Mouse (Mus musculus) midbrain, embryonic 15.5 days (tissue): ENCODE measurements around the gene Lrrc52. TPM values are rescaled to one million over a fixed set of nuclear protein-coding genes. Genes with fewer than 3 reads are reported as not detected.

Experiments
- ATAC-seq: fragments of 200-750 bp; cut with Nextera tagmentation; replicated peaks from 2 replicates; pipeline ENCODE4 v1.8.0; 2017; ENCODE audit warnings: moderate TSS enrichment
- H3K27ac ChIP-seq: fragments of 300-500 bp; sonication (generic); 2 replicates; pipeline ENCODE4 v1.5.1; 2015; ENCODE audit warnings: mild to moderate bottlenecking, inconsistent platforms
- H3K27me3 ChIP-seq: fragments of 300-500 bp; sonication (generic); replicated peaks from 2 replicates; pipeline ENCODE4 v1.6.1; 2015; ENCODE audit warnings: inconsistent platforms
- H3K36me3 ChIP-seq: fragments of 300-500 bp; sonication (generic); replicated peaks from 2 replicates; pipeline ENCODE4 v1.6.1; 2015; ENCODE audit warnings: inconsistent platforms
- H3K4me1 ChIP-seq: fragments of 300-500 bp; sonication (generic); 2 replicates; pipeline ENCODE4 v1.6.1; 2015; ENCODE audit warnings: inconsistent platforms
- H3K4me2 ChIP-seq: fragments of 300-500 bp; sonication (generic); 2 replicates; pipeline ENCODE4 v1.6.1; 2015; ENCODE audit warnings: inconsistent platforms, mild to moderate bottlenecking, moderate library complexity
- H3K4me3 ChIP-seq: fragments of 300-500 bp; sonication (generic); 2 replicates; pipeline ENCODE4 v1.5.1; 2015; ENCODE audit warnings: mild to moderate bottlenecking, inconsistent platforms
- H3K9ac ChIP-seq: fragments of 300-500 bp; sonication (generic); 2 replicates; pipeline ENCODE4 v1.6.1; 2015; ENCODE audit warnings: mild to moderate bottlenecking, inconsistent platforms
- H3K9me3 ChIP-seq: fragments of 300-500 bp; sonication (generic); 2 replicates; pipeline ENCODE4 v1.6.1; 2016; ENCODE audit warnings: inconsistent platforms
- WGBS: fragments of 180-500 bp; shearing (Covaris S2); methylation state at CpG from one replicate; pipeline ENCODE4 v1.1.7; 2015; ENCODE audit warnings: mixed read lengths; 5-methylcytosine and 5-hydroxymethylcytosine counted together
- polyA plus RNA-seq: library from polyadenylated mRNA; unstranded; fragments of >200 nt; fragmentation: Nextera tagmentation; extraction: Ambion mirVana; gene quantifications from 2 replicates; pipeline ENCODE4 v1.2.1, GENCODE M21; 2015

Lrrc52 gene
- not detected in 2 replicates for polyA plus RNA-seq

DNA sequence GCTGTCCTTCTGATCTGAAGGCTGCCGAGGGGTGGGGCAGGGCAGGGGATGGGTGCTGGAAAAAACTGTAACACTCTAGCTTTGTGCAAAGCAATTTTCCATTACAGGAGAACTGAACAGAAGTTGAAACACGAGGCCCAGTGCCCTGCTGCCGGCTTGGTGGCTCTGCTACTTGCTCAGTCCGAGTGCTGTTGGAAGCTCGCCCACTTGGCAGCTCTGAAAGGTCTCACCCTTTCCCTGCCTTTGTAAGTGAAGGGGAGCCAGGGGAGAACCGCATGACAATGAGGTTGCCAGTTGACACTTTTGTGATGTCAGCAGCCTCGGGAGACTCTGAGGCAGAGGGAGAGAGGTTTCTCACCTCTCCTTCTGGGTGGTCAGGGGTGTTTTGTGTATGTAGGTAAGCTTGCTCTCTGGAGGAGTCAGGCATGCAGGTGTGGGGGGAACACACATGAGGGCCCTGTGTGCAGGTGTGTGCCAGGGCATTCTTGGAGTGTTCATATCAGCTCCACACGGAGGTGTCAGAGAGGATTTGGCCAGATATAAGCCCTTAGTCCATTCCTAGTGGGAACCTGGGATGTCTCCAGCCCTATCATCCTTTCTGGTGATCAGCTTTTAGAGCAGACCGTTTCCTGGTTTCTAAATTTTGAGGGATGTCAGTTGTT, at the start of gene Lrrc52:
Gene Lrrc52 (minus strand): TSS at position 16 of the 662 bp plus-strand sequence.
- 32% methylated on average over 9 of the region's 9 CpGs for WGBS
- ATAC-seq: no peak

DNA sequence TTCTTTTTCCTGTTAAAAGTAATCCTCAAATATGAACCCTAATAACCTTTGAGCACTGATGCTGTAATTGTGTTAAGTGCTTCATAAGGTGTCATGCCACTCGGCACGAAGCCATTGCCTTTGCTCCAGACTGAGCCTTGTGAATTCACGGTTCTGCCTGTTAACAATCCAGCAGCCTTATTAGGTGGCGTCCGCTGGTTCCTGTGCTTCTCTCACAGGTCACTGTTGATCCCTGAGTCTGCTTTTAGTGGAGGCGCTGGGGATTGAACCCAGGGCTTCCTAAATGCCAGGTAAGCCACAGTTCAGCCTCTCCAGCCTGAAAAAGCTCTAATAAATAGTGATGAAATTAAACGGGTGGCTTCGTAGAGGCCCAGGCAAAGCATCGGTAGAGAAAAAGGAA, 45.0 kb upstream of the Lrrc52 start:
- Histone ChIP-seq H3K4me2 (no peak overlapping the region), H3K27me3 (no peaks in the 10 kb centered on the region), H3K4me3 (no peak overlapping the region), H3K9me3 (no peaks in the 10 kb centered on the region), H3K4me1 (no peaks in the 10 kb centered on the region), H3K36me3 (no peaks in the 10 kb centered on the region), H3K27ac (no peak overlapping the region), H3K9ac (no peak overlapping the region)
- no peak for ATAC-seq
- WGBS: 90% methylated on average over 9 of the region's 9 CpGs

More for the DNA sequence above, at the start of gene Lrrc52:
- no peak within 1 kb of the TSS for H3K4me2 ChIP-seq
- no peaks in the 10 kb centered on the region for H3K4me1 ChIP-seq
- no peaks in the 10 kb centered on the region for H3K27me3 ChIP-seq
- H3K36me3 ChIP-seq: no peaks in the 10 kb centered on the region
- H3K9ac ChIP-seq: no peak within 1 kb of the TSS
- no peak within 1 kb of the TSS for H3K27ac ChIP-seq
- H3K9me3 ChIP-seq: no peaks in the 10 kb centered on the region
- H3K4me3 ChIP-seq: no peak within 1 kb of the TSS

DNA sequence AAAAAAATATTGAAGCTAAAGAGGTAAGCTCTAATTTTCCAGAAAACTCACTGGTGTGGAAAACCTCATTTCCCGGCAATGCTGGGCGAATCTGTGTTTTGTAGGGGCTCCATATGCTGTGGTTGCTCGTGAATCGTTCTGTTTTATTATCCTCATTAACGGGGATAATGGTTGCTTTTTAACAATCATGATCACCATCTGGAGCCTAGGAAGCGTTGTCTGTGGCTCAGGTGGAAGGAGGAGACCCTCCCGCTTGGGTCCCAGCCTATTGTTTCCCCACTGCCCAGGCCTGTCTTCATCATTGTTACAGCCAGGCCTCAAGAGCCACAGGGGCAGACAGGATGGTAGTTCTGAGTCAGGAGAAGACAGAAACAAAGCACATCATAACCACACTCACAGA, 39.5 kb upstream of the Lrrc52 start:
- no peaks in the 10 kb centered on the region for H3K27me3 ChIP-seq
- no peak overlapping the region for H3K4me2 ChIP-seq
- H3K4me1 ChIP-seq: no peaks in the 10 kb centered on the region; the same call in 1 of the 2 replicates
- H3K9ac ChIP-seq: no peak overlapping the region
- ATAC-seq: no peak
- no peak overlapping the region for H3K27ac ChIP-seq
- no peaks in the 10 kb centered on the region for H3K9me3 ChIP-seq
- H3K36me3 ChIP-seq: no peaks in the 10 kb centered on the region
- no peak overlapping the region for H3K4me3 ChIP-seq
- 51% methylated on average over 7 of the region's 7 CpGs for WGBS

DNA sequence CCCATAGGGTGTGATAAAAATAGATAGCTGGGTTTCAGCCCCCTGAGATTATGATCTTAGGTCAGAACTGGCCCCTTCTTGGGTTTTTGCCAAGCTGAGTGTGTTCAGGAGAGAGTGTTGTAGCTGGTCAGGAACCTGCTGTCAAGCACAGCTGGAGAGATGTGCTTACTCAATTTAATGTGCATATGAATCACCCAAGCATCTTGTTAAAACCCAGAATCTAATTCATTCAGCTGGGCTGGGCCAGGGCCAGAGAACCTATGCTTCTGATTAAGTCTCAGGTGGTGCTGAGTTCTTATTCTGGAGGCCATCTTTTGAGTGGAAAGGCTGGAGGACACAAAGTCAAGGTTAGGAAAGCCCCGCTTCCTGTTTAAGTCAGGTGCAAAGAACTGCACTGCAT, 38.8 kb upstream of the Lrrc52 start:
- no peak overlapping the region for H3K27ac ChIP-seq

DNA sequence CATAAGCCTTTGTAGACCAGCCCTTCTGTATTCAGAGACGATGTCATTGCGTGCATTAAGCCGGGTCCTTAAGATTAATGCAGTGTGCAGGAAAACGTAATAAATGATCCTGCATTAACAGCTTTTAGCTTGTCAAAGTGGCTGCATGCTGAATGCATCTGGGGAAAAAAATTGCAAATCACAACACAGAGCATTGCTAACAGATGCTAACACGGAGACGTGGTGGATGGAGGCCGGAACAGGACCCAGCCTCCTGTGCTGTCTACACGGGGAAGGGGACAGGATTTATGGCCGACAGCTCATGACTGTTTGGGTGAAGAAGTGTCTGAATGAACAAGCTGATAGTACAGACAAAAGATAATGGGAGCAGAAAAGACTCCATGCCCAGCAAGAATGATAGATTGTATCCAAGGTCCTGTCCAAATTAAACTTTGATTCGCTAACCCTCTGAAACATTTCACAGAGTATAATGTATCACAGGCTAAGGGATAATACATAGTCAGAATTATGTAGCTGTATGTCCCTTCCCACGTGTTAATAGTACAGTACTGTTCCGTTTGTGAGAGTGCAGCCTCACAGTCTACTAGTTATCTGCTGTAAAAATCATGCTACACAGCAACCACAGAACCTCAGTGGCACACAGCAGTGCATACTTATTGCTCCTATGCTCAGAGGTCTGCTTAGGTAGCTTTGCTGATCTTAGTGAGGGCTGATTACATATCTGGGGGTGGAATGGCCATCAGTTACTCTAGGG, 32.7 kb upstream of the Lrrc52 start:
- H3K4me3 ChIP-seq: no peak overlapping the region
- 60% methylated on average over 12 of the region's 12 CpGs for WGBS
- no peaks in the 10 kb centered on the region for H3K27me3 ChIP-seq
- no peak overlapping the region for H3K9ac ChIP-seq
- H3K4me2 ChIP-seq: no peak overlapping the region
- no peaks in the 10 kb centered on the region for H3K36me3 ChIP-seq
- ATAC-seq: 0 out of 2 replicates have a peak, but pooled peaks have one; percentile 33
- peaks cover 14% of the 10 kb centered on the region for H3K4me1 ChIP-seq
- H3K9me3 ChIP-seq: no peaks in the 10 kb centered on the region
- H3K27ac ChIP-seq: no peak overlapping the region

More for the DNA sequence above, 38.8 kb upstream of the Lrrc52 start:
- no peak for ATAC-seq
- no peaks in the 10 kb centered on the region for H3K27me3 ChIP-seq
- no peaks in the 10 kb centered on the region for H3K9me3 ChIP-seq
- H3K36me3 ChIP-seq: no peaks in the 10 kb centered on the region
- no peak overlapping the region for H3K4me3 ChIP-seq
- H3K9ac ChIP-seq: no peak overlapping the region
- H3K4me1 ChIP-seq: no peaks in the 10 kb centered on the region; the same call in 1 of the 2 replicates
- WGBS: 100% methylated on average over 1 of the region's 1 CpGs
- no peak overlapping the region for H3K4me2 ChIP-seq

DNA sequence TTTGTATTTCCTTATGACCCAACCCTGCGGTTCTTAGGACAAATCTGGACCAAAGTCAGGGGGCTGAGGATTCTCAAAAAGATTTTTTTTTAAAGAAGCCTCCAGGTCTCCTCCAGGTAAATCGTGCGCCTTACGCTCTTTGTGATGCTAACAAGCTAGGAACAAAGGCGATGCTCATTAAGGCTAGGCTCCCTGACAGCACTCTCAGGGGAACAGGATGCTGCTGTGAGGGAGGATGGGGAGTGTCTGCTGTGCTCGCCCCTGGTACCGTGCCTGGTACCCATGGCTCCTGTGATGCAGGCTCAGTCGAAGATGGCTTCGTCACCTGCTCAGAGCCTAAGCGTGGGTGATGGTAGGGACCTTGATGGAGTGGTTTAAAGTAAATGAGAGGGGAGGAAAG, 31.4 kb upstream of the Lrrc52 start:
- Histone ChIP-seq H3K36me3 (no peaks in the 10 kb centered on the region), H3K27ac (no peak overlapping the region), H3K9ac (no peak overlapping the region), H3K27me3 (no peaks in the 10 kb centered on the region), H3K9me3 (no peaks in the 10 kb centered on the region), H3K4me3 (no peak overlapping the region), H3K4me2 (no peak overlapping the region), H3K4me1 (peaks cover 14% of the 10 kb centered on the region)
- peak; percentile 73 for ATAC-seq
- WGBS: 22% methylated on average over 10 of the region's 10 CpGs

DNA sequence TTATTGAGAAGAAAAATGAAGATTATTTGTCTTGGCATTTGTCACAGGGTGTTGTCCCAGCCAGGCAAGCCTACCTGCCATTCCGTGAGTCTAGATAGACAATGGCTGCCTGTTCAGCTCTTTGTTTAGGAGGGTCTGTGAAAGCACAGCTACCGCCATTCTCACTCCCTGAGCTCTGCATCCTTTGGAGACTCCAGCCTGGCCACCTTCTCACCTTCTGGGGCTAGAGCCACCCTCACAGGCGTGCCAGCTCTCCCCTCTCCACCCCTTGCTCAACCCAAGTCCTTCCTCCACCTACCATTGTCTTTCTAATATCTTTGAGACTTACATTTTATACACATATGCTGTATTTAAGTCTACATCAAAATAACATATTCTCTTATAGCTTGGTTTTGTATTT, 31.0 kb upstream of the Lrrc52 start:
- ATAC-seq: peak; percentile 39; the same call in 1 of the 2 replicates
- Histone ChIP-seq H3K4me1 (peaks cover 14% of the 10 kb centered on the region), H3K27ac (no peak overlapping the region), H3K27me3 (no peaks in the 10 kb centered on the region), H3K9ac (no peak overlapping the region), H3K36me3 (no peaks in the 10 kb centered on the region), H3K4me2 (no peak overlapping the region), H3K4me3 (no peak overlapping the region), H3K9me3 (no peaks in the 10 kb centered on the region)
- WGBS: 54% methylated on average over 3 of the region's 3 CpGs

DNA sequence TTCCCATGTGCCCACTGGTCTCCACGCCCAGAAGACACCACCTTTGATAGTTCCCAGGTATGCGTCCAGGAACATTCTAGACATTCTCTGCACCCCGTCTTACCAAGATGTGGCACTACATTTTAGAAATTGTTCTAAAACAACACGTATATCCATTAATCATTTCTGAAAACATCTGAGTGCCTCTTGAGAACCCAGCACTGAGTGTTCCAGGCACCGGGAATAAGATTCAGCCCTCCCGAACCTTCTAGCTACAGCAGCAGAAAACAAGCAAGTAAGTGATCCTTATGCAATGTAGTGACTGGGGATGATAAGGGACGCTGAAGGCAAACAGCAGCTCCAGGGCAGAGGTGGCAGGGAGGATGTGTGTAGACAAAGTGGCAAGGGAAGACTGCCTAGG, 24.9 kb upstream of the Lrrc52 start:
- no peak overlapping the region for H3K27ac ChIP-seq
- 94% methylated on average over 7 of the region's 7 CpGs for WGBS
- H3K9me3 ChIP-seq: no peaks in the 10 kb centered on the region
- H3K4me3 ChIP-seq: no peak overlapping the region
- H3K4me1 ChIP-seq: no peaks in the 10 kb centered on the region
- no peak overlapping the region for H3K9ac ChIP-seq
- H3K36me3 ChIP-seq: no peaks in the 10 kb centered on the region
- no peak for ATAC-seq
- no peaks in the 10 kb centered on the region for H3K27me3 ChIP-seq
- no peak overlapping the region for H3K4me2 ChIP-seq

DNA sequence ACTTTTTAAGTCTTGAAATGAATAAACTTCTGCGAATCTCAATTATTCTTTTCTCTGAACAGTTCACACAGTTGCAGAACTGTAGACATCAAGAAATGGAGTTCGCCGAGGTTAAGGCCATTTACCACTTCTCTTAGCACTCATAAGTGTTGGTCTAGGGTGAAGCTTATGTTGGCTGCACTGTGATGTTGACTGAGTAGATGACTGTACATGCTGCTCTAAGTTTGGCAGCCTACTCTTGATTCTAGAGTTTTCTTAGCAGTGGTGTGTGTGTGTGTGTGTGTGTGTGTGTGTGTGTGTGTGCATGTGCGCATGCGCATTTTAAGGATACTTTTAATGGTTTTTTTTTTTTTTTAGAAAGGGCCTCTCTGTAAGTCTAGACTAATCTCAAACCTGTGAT, 21.4 kb upstream of the Lrrc52 start:
- 86% methylated on average over 5 of the region's 5 CpGs for WGBS
- H3K9me3 ChIP-seq: no peaks in the 10 kb centered on the region
- ATAC-seq: no peak

DNA sequence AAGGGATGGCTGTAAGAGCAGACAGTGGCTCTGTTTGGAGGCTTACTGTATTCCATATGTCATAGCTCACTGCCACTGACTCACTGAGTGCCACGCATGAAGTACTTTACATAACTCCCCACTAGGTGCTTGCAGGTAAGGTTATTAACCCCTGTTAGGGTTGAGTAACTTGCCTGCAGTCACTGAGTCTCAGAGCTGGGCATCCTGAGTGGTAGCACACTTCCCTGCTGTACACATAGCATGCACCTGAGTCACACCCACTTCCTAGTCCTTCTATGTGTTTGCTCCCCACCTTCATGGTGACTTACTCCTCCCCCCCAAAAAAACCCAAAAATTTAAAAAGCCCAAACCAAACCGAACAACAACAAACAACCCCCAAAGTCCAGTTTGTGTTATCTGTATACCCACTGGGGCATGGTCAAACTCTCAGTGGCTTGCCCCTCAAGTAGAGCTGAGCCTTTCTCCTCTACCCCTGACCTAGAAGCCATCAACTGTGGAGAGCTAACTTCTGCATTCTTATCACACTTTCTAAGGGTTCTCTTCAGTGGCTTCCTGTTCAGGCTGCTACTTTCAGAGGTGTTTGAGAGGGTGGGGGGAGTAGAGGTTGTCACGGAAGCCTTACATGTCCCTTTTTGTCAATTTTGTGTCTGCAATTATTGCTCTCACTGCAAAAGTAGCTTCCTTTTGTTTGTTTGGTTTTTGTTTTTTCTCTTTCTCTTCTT, 20.5 kb upstream of the Lrrc52 start:
- 88% methylated on average over 3 of the region's 3 CpGs for WGBS
- no peak for ATAC-seq
- H3K36me3 ChIP-seq: no peaks in the 10 kb centered on the region

More for the DNA sequence above, 21.4 kb upstream of the Lrrc52 start:
- no peak overlapping the region for H3K27ac ChIP-seq
- no peak overlapping the region for H3K4me3 ChIP-seq
- no peaks in the 10 kb centered on the region for H3K36me3 ChIP-seq
- no peaks in the 10 kb centered on the region for H3K27me3 ChIP-seq
- no peak overlapping the region for H3K4me2 ChIP-seq
- H3K9ac ChIP-seq: no peak overlapping the region
- no peaks in the 10 kb centered on the region for H3K4me1 ChIP-seq

DNA sequence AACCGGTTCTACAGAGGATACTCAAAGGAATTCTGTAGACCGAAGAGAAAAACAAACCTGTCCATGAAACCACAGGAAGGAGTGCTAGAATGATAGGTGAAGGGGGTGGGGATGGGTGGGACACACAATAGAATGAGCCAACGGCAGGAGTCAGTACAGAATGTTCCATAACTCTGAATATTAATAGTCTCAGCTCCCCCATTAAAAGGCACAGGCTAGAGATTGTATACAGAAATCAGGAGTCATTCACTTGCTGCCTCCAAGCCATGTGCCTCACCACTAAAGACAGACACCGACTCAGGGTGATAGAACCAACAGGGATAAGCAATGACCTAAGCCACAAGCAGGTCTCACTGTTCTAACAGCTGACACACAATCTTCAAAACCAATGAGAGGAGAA, 16.3 kb upstream of the Lrrc52 start:
- no peak overlapping the region for H3K4me3 ChIP-seq
- H3K4me2 ChIP-seq: no peak overlapping the region
- H3K27me3 ChIP-seq: no peaks in the 10 kb centered on the region
- WGBS: 94% methylated on average over 4 of the region's 4 CpGs
- no peak for ATAC-seq
- H3K9ac ChIP-seq: no peak overlapping the region
- no peaks in the 10 kb centered on the region for H3K36me3 ChIP-seq
- no peaks in the 10 kb centered on the region for H3K4me1 ChIP-seq
- H3K27ac ChIP-seq: no peak overlapping the region
- H3K9me3 ChIP-seq: no peaks in the 10 kb centered on the region

More for the DNA sequence above, 20.5 kb upstream of the Lrrc52 start:
- Histone ChIP-seq H3K27me3 (no peaks in the 10 kb centered on the region), H3K4me1 (no peaks in the 10 kb centered on the region), H3K9ac (no peak overlapping the region), H3K4me2 (no peak overlapping the region), H3K4me3 (no peak overlapping the region), H3K9me3 (no peaks in the 10 kb centered on the region), H3K27ac (no peak overlapping the region)

DNA sequence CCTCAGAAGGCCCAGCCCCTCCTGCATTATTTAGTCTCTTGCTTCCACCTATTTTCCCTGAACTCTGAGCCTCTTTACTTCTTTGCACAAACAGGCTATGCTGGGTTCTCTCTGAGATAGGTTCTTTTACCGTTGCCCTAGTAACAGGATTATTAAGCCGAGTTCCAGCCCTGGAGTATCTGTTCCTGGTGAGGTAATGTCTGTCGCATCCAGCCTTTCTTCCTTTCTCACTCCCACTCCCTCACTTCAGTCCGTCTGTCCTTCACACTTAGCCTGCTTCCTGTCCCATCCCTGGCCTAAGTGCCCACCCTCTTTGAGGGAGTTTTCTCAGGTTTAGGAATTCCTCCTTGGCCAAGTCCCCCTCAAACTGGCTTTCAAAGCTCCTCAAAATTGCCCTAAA, 7.0 kb upstream of the Lrrc52 start:
- peak; percentile 50; the same call in 1 of the 2 replicates for ATAC-seq
- Histone ChIP-seq H3K4me1 (0 out of 2 replicates have a peak, but pooled peaks cover 7% of the 10 kb centered on the region), H3K9me3 (no peaks in the 10 kb centered on the region), H3K27me3 (no peaks in the 10 kb centered on the region), H3K9ac (no peak overlapping the region), H3K36me3 (no peaks in the 10 kb centered on the region), H3K4me2 (no peak overlapping the region), H3K27ac (no peak overlapping the region), H3K4me3 (no peak overlapping the region)
- 22% methylated on average over 4 of the region's 4 CpGs for whole genome bisulfite sequencing
